Mouse (Mus musculus) heart, embryonic 15.5 days (tissue): ENCODE measurements around the gene Apaf1. TPM values are rescaled to one million over a fixed set of nuclear protein-coding genes. Genes with fewer than 3 reads are reported as not detected.

Experiments
- ATAC-seq: fragments of 200-750 bp; cut with Nextera tagmentation; replicated peaks from 2 replicates; pipeline ENCODE4 v1.8.0; 2017; ENCODE audit warnings: low read depth, moderate TSS enrichment; ENCODE audit not compliant: insufficient number of reproducible peaks, insufficient read depth, low FRiP score
- H3K27ac ChIP-seq: fragments of 300-500 bp; sonication (generic); 2 replicates; pipeline ENCODE4 v1.5.1; 2015; ENCODE audit warnings: mild to moderate bottlenecking, inconsistent platforms
- H3K27me3 ChIP-seq: fragments of 300-500 bp; sonication (generic); 2 replicates; pipeline ENCODE4 v1.6.1; 2015; ENCODE audit warnings: inconsistent platforms
- H3K36me3 ChIP-seq: fragments of 300-500 bp; sonication (generic); 2 replicates; pipeline ENCODE4 v1.6.1; 2015; ENCODE audit warnings: mild to moderate bottlenecking, inconsistent platforms
- H3K4me1 ChIP-seq: fragments of 300-500 bp; sonication (generic); replicated peaks from 2 replicates; pipeline ENCODE4 v1.6.1; 2015; ENCODE audit warnings: inconsistent platforms
- H3K4me2 ChIP-seq: fragments of 300-500 bp; sonication (generic); 2 replicates; pipeline ENCODE4 v1.6.1; 2015; ENCODE audit warnings: inconsistent platforms, mild to moderate bottlenecking, moderate library complexity
- H3K4me3 ChIP-seq: fragments of 300-500 bp; sonication (generic); 2 replicates; pipeline ENCODE4 v1.5.1; 2015; ENCODE audit warnings: mild to moderate bottlenecking, inconsistent platforms
- H3K9ac ChIP-seq: fragments of 300-500 bp; sonication (generic); 2 replicates; pipeline ENCODE4 v1.6.1; 2015; ENCODE audit warnings: mild to moderate bottlenecking, inconsistent platforms
- H3K9me3 ChIP-seq: fragments of 300-500 bp; sonication (generic); replicated peaks from 2 replicates; pipeline ENCODE4 v1.6.1; 2016; ENCODE audit warnings: inconsistent platforms
- WGBS: fragments of 180-500 bp; shearing (Covaris S2); methylation state at CpG from one replicate; pipeline ENCODE4 v1.1.7; 2015; ENCODE audit warnings: mixed read lengths; 5-methylcytosine and 5-hydroxymethylcytosine counted together
- polyA plus RNA-seq: library from polyadenylated mRNA; unstranded; fragments of >200 nt; fragmentation: Nextera tagmentation; extraction: Ambion mirVana; gene quantifications from 2 replicates; pipeline ENCODE4 v1.2.1, GENCODE M21; 2015

Apaf1 gene
- 12.8 TPM in 2 replicates for polyA plus RNA-seq

DNA sequence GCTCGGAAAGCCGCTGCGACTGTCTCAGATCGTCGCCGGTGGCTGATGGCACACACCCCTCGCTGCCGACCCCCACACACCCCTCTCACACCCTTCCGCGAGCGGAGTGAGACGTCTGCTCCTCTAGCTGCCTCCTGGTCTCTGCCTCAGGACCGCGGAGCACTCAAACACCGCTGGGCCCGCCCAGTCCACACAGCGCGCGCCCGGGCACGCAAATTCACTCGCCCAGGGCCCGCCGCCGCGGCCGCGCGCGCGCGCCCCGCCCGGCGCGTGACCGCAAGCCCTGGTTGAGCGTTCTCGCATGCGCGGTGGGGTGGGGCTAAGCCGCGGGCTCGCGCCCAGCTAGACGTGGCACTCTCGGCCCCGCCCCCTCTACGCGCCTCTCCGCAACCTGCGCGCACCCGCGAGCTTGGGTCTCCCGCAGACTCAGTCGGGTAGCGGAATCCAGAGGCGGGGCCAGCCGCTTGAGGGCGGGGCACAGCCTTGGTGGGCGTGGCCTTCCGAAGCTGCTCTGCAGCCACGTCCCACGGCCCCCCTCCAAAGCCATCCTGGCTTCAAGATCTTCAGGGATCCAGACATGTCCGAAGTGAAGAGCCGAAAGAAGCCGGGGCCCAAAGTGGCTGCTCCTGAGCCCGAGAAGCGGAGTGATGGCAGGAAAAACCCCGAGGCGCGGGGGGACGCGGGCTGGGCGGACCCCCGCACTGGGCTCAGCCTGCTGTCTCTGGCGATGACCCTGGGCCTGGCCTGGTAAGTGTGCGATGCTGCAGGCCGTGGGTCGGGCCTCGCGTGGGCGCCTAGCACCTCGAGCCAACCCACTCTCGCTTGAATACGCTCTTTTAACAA lies at the start of gene Apaf1, which contains the start of gene Ikbip:
Gene Apaf1, minus strand, starts transcription at position 221 of the 843 bp plus-strand sequence.
Gene Ikbip, plus strand, starts transcription at position 391 of the 843 bp plus-strand sequence.
- H3K36me3 ChIP-seq: peaks cover 11% of the 10 kb centered on the region
- peak; percentile 96 for ATAC-seq
- H3K4me1 ChIP-seq: peaks cover 6% of the 10 kb centered on the region; the same call in 1 of the 2 replicates
- peak within 1 kb of the TSS; percentile 93 for H3K27ac ChIP-seq
- H3K4me3 ChIP-seq: peak within 1 kb of the TSS; percentile 99
- no peaks in the 10 kb centered on the region for H3K9me3 ChIP-seq
- H3K4me2 ChIP-seq: peak within 1 kb of the TSS; percentile 86
- WGBS: under 1% methylated on average over 87 of the region's 87 CpGs
- H3K27me3 ChIP-seq: no peaks in the 10 kb centered on the region
- H3K9ac ChIP-seq: peak within 1 kb of the TSS; percentile 94

DNA sequence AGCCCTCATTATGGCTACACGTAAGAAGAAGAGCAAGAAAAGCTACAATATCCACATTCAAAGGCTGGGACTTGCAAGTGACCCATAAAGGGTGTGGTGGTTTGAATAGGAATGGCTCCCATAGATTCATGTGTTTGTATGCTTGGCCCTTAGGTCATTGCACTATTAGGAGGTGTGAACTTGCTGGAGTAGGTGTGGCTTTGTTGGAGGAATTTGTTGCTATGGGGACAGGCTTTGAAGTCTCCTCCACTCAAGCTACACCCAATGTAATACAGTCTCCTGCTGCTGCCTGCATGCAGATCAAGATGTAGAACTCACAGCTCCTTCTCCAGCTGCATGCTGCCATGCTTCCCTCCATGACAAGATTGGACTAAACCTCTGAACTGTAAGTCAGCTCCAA lies 49.0 kb upstream of the Apaf1 start:
- WGBS: 74% methylated on average over 1 of the region's 1 CpGs

GRCm38 (mm10) chr10:91130792-91131191 lies 48.2 kb upstream of the Apaf1 start:
- ATAC-seq: no peak
- Histone ChIP-seq H3K27me3 (no peaks in the 10 kb centered on the region), H3K4me1 (peaks cover 6% of the 10 kb centered on the region), H3K9me3 (no peaks in the 10 kb centered on the region), H3K27ac (no peak overlapping the region), H3K4me2 (no peak overlapping the region), H3K4me3 (no peak overlapping the region), H3K36me3 (no peaks in the 10 kb centered on the region), H3K9ac (no peak overlapping the region)
- whole genome bisulfite sequencing: 90% methylated on average over 3 of the region's 3 CpGs

More for the DNA sequence above, 49.0 kb upstream of the Apaf1 start:
- Histone ChIP-seq H3K27ac (no peak overlapping the region), H3K9me3 (no peaks in the 10 kb centered on the region), H3K36me3 (no peaks in the 10 kb centered on the region), H3K4me3 (no peak overlapping the region), H3K4me2 (no peak overlapping the region), H3K9ac (no peak overlapping the region), H3K4me1 (peaks cover 6% of the 10 kb centered on the region), H3K27me3 (no peaks in the 10 kb centered on the region)
- ATAC-seq: no peak

GRCm38 (mm10) chr10:91128551-91129160 lies 46.1 kb upstream of the Apaf1 start:
- Histone ChIP-seq H3K9ac (no peak overlapping the region), H3K9me3 (no peaks in the 10 kb centered on the region), H3K36me3 (no peaks in the 10 kb centered on the region), H3K4me1 (peaks cover 10% of the 10 kb centered on the region), H3K27me3 (no peaks in the 10 kb centered on the region), H3K4me3 (no peak overlapping the region), H3K27ac (no peak overlapping the region), H3K4me2 (no peak overlapping the region)
- no peak for ATAC-seq
- 84% methylated on average over 1 of the region's 1 CpGs for WGBS

GRCm38 (mm10) chr10:91127395-91127794 lies 44.8 kb upstream of the Apaf1 start:
- peaks cover 15% of the 10 kb centered on the region for H3K4me1 ChIP-seq
- H3K9me3 ChIP-seq: no peaks in the 10 kb centered on the region
- no peaks in the 10 kb centered on the region for H3K36me3 ChIP-seq
- no peak for ATAC-seq
- H3K27ac ChIP-seq: peak overlapping the region; percentile 79
- no peak overlapping the region for H3K9ac ChIP-seq
- no peaks in the 10 kb centered on the region for H3K27me3 ChIP-seq
- no peak overlapping the region for H3K4me3 ChIP-seq
- WGBS: 40% methylated on average over 2 of the region's 2 CpGs
- no peak overlapping the region for H3K4me2 ChIP-seq

DNA sequence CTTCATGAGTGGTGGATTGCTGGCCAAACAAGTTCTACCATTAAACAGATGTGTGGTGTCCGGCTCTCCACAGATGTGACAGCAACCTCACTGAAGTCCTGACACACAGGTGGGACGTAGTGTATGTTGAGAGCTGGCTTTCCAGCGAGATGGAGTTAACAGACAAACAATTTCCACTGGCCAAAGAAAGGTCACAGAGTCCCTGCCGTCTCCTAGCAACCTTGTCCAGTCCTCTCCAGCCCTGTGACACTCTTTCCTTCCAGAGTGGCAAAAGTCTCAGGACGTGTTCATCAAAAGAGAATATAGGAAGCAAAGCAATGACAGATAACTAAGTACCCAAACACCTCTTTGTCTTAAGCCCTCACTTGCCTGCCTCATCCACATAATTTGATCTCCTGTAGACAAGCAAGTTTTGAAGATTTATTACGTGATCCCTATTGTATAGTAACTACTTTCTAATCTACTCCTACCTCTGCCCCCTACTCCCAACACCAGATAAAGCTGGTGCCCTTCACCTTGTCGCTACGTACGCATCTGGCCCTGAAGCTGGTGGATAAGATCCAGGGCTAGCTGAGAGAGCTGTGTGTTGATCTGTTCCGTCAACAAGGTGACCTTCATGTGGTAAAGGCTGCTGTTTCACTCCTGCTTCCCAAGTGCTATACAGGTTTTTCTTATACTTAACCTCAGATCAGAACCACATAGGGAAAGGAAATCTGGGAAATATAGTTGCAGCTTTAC lies 44.2 kb upstream of the Apaf1 start:
- Histone ChIP-seq H3K4me1 (peaks cover 20% of the 10 kb centered on the region), H3K9me3 (no peaks in the 10 kb centered on the region), H3K36me3 (peaks cover 3% of the 10 kb centered on the region; the same call in 1 of the 2 replicates), H3K4me2 (peak overlapping the region; percentile 7; the same call in 1 of the 2 replicates), H3K4me3 (no peak overlapping the region), H3K27me3 (no peaks in the 10 kb centered on the region), H3K27ac (peak overlapping the region; percentile 79), H3K9ac (no peak overlapping the region)
- 40% methylated on average over 10 of the region's 10 CpGs for WGBS
- no peak for ATAC-seq

- Histone ChIP-seq H3K4me1 (peaks cover 29% of the 10 kb centered on the region), H3K9ac (peak within 1 kb of the TSS; percentile 100), H3K4me2 (peak within 1 kb of the TSS; percentile 67), H3K4me3 (peak within 1 kb of the TSS; percentile 98), H3K36me3 (peaks cover 28% of the 10 kb centered on the region), H3K27me3 (no peaks in the 10 kb centered on the region), H3K27ac (peak within 1 kb of the TSS; percentile 97), H3K9me3 (no peaks in the 10 kb centered on the region)
- ATAC-seq: peak; percentile 99
- 8% methylated on average over 59 of the region's 59 CpGs for WGBS
Measured at GRCm38 (mm10) chr10:91123828-91124822, 41.6 kb upstream of the Apaf1 start, which contains the start of gene Slc25a3. TSS of gene Slc25a3 (minus strand) at chr10:91124059.

DNA sequence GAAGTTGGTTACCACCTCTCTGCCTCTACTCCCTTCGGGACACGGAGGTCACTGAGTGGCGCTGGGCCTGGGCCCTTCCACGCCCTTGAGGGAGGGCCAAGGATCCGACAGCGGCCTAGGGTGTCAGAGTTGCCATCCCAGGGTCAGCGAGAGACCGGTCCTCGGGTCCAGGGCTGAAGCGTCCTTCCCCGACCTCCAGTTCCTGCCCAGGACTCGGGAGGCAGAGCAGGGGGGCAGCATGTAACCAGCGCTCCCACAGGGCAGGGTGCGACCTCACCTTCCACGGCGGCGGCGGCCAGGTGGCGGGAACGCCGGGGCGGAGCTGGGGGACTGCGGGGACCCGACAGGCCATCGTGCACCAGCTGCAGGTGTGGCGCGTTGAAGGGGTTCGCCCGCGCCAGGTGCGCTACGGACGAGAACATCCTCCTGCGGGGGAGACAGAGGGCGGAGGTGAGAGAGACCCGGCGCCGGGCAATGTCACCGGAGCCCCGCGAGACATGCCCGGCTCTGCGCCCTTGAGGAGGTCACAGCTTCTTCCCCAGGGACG lies 40.8 kb upstream of the Apaf1 start:
- Histone ChIP-seq H3K9me3 (no peaks in the 10 kb centered on the region), H3K36me3 (peaks cover 35% of the 10 kb centered on the region), H3K4me1 (peaks cover 29% of the 10 kb centered on the region), H3K9ac (peak overlapping the region; percentile 100), H3K27me3 (no peaks in the 10 kb centered on the region), H3K27ac (peak overlapping the region; percentile 97), H3K4me2 (peak overlapping the region; percentile 67), H3K4me3 (peak overlapping the region; percentile 98)
- peak; percentile 51 for ATAC-seq
- under 1% methylated on average over 35 of the region's 44 CpGs for WGBS

DNA sequence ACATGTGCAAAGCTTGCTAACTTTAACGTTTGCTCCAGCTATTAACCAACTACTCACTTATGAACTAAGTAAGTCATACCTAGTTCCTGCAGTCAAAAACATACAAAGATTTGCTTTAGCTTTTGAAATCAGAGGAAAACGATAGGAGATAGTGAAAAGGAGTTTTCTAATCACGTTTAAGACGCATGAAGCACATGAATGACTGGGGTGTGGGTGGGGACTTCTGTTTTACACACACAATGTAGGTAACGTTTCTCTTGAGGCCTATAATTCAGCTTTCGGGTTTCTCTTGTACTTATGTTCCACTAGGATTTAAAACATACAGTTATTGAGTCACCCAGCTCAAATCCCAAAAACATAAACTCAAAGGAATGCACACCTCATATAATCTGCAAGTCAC lies 40.1 kb upstream of the Apaf1 start:
- 13% methylated on average over 6 of the region's 6 CpGs for WGBS
- Histone ChIP-seq H3K27ac (peak overlapping the region; percentile 97), H3K9ac (peak overlapping the region; percentile 100)

DNA sequence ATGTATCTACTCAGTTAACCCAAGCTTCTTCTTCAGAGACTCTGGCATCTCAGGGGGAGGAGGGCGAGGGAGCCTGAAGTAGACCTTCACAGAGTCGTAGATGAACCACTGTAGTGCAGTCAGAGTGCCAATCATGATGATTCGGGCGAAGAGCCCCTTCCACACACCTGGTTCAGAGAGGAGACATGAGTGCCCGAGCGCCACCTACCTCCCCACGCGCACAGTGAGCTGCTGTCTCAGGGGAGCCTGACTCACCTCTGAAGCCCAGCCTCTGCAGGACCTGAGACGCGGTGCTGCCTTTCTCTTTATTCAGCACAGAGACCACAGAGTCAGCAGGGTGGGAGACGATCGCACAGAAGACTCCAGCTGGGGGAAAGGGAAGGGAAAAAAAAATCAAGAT lies 34.4 kb upstream of the Apaf1 start:
- Histone ChIP-seq H3K4me3 (no peak overlapping the region), H3K9me3 (no peaks in the 10 kb centered on the region), H3K4me1 (peaks cover 11% of the 10 kb centered on the region), H3K4me2 (no peak overlapping the region), H3K9ac (no peak overlapping the region), H3K36me3 (peaks cover 88% of the 10 kb centered on the region), H3K27ac (no peak overlapping the region), H3K27me3 (no peaks in the 10 kb centered on the region)
- ATAC-seq: no peak
- WGBS: 90% methylated on average over 12 of the region's 12 CpGs

More for the DNA sequence above, 40.1 kb upstream of the Apaf1 start:
- Histone ChIP-seq H3K4me1 (peaks cover 29% of the 10 kb centered on the region), H3K27me3 (no peaks in the 10 kb centered on the region), H3K4me2 (peak overlapping the region; percentile 67), H3K4me3 (peak overlapping the region; percentile 98), H3K36me3 (peaks cover 42% of the 10 kb centered on the region), H3K9me3 (no peaks in the 10 kb centered on the region)
- no peak for ATAC-seq
